Mouse (Mus musculus): Measurements from ENCODE around the gene Cstf1.

DNA sequence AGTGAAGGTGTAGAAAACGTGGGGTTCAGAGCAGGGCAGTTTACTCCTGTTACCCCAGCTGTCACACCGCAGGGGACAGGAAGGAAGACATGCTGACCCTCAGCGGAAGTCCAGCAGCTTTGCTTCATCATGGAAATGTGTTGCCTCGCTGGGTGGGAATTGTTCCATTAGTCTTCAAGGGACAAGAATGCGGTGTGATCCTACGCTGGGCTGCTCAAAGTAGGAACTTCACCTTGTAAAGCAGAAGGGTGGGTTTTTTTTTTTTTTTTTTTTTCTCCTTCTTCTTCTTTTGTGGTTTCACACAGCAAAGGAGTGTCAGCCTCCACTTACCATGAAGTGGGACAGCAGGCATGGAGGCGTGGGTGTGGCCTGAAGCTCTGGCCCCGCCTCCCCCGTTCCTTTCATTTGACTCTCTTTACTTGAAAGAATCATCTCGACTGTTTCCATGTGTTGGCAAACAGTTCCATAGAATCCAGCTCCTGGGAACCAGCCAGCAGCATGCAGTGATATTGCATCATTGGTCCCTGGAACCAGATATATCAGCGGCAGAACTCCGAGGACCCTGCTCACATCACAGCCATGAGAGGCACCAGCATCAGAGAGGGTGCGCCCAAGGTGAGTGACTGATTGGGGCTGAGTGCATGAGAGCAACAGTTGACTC, 23.0 kb downstream of the Cstf1 start, which contains the start of gene Cass4:
- TF ChIP-seq POLR2A (IDR thresholded peaks at IDR 0.05; ENCODE audit: insufficient read length, low read depth) = no peak
- TF ChIP-seq E2F4 (IDR thresholded peaks at IDR 0.05; ENCODE audit: insufficient read depth) = no peak
- TF ChIP-seq MAX (IDR thresholded peaks at IDR 0.05; ENCODE audit: low read depth) = no peak
- no peak for TF ChIP-seq POLR2AphosphoS2 (IDR thresholded peaks at IDR 0.05; ENCODE audit: insufficient read length, low read depth)
- no peak for TF ChIP-seq CEBPB (IDR thresholded peaks at IDR 0.05; ENCODE audit: insufficient read depth, poor library complexity, severe bottlenecking)
- no peak for TF ChIP-seq MYOG (IDR thresholded peaks at IDR 0.05; ENCODE audit: control insufficient read depth in 1 of 3, insufficient read depth in 1 of 3, insufficient read length in 2 of 3, low read depth in 2 of 3)
- TF ChIP-seq MYOD1 (IDR thresholded peaks at IDR 0.05; ENCODE audit: control insufficient read depth in 1 of 3, insufficient read length in 2 of 3, low read depth in 2 of 3) = no peak
